Mouse (Mus musculus) kidney, postnatal 14 days (tissue): Measurements from ENCODE around the gene Dpy19l2.
A peak's percentile ranks its signal among the peaks of the same experiment; 100 is the strongest.
"Not testable (repeated sequence)": the region's sequence is repeated elsewhere in the genome, so short reads cannot be mapped to it uniquely, and the experiment has no call there.

Experiments used
- DNase-seq: peaks from one replicate; pipeline ENCODE4 v3.0.0; 2022; ENCODE audit warnings: mixed read lengths

The Dpy19l2 gene

GRCm38 (mm10) chr9:24695700-24696404, at the start of gene Dpy19l2:
Gene Dpy19l2, minus strand, starts transcription at chr9:24696293.
- DNase-seq: no peak

GRCm38 (mm10) chr9:24744958-24745357, 48.9 kb upstream of the Dpy19l2 start:
- no peak for DNase-seq

DNA sequence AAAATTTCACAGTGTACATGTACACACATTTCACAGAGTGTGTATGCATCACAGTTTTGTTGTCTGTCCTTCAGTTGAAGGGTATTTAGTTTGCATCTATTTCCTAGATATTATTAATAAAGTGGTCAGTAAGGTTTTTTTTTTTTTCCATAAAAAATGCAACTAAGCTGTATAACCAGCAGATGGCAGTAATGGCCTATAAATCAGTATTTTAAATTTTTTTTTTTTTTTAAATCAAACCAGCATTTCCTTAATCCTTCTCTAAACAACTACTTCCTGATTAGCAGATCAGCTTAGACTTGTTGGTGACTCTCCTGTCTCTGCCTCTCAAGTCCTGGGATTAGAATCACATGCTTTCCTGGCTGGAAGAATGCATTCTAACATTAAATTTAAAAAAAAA, 5.2 kb upstream of the Dpy19l2 start:
- DNase-seq: no peak

- no peak for DNase-seq
Observed at GRCm38 (mm10) chr9:24696405-24696778, 299 bp upstream of the Dpy19l2 start.

- not testable (repeated sequence) for DNase-seq
Observed at GRCm38 (mm10) chr9:24637341-24637740, 58.8 kb downstream of the Dpy19l2 start.

DNA sequence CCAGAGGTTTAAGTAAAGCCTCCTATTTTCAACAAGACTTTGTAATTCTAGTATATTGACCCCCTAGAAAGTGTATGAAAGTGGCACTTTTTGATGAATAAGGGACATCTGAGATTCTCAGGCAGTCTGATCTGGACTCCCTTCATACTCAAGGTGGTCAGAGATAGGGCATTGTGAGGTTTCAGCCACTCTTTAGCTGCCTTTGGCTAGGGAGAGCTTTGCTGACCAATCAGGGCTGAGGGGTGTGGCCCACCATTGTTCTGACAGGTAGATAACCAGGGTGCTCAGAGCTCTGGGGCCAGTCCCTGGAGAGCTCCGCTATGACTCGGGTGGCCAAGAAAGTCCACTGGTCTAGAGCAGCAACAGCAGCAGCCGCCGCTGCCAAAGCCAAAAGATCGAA, 71.2 kb downstream of the Dpy19l2 start, which contains the start of gene Cypt4:
TSS of gene Cypt4 (plus strand) at position 301 of the 400 bp plus-strand sequence.
- no peak for DNase-seq

DNA sequence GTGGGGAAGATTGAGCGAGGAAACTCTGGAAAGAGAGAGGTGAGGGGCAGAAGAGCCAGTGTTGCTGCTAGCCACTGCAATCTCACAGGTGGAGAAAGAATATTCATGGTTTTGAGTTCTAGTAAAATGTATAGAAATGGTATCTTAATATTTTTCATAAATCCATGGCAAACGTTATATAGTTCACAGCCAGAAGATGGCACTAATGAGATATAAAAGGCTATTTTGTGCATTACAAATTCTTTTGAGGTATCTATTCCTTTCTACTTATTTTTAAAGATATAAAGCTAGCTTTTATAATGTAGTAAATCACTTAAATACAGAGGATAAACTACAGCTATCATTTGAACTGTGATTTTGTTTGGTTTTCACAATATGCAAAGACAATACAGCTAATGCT, 157.9 kb downstream of the Dpy19l2 start:
- DNase-seq: no peak

DNA sequence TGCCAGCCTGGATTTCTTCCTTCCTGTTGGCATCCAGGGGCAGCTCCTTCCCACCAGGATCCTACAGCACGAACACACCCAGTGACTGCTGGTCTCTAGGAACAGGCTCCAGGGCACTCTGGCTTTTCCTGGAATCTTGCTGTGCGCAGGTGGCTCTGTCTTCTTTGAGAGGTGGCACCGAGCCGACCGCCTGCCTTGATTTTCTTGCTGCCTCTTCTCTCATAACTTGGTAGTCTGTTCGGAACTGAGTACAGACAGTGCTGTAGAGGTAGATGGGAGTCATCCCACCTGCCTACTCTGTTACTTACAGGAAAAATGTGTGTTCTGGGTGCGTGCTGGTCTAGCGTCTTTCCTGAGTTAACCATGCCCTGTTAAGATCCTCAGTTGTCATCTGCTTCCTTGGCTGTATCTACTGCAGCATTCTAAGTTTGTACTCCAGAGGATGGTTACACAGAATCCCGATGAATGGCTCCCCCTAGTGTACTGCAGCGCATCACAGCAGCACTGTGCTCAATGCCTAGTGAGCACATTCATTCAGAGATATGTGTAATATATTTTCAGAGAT, 179.4 kb downstream of the Dpy19l2 start:
- DNase-seq: peak; percentile 61

- no peak for DNase-seq
Observed at GRCm38 (mm10) chr9:24514078-24514469, 182.0 kb downstream of the Dpy19l2 start.

GRCm38 (mm10) chr9:24513290-24514077, 182.6 kb downstream of the Dpy19l2 start:
- DNase-seq: no peak

DNA sequence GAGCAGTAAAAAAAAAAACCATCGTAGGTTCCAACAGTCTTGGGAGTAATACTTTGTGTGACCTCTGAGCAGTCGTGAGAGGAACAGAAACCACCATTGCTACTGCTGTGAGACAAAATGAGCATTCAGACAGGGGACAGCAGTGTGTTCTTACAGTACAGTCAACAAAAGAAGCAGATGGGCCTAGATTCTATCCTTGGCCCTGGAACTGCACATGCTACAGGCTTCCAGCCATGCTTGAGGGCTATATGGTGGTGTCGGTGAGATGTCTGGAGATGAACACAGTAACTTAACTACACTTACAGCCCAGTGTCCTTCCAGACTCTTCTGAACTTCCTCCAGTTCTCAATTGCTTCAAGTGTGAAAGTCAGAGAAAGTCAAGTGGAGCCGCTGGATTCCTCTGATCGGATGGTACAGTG, 184.0 kb downstream of the Dpy19l2 start:
- DNase-seq: no peak

DNA sequence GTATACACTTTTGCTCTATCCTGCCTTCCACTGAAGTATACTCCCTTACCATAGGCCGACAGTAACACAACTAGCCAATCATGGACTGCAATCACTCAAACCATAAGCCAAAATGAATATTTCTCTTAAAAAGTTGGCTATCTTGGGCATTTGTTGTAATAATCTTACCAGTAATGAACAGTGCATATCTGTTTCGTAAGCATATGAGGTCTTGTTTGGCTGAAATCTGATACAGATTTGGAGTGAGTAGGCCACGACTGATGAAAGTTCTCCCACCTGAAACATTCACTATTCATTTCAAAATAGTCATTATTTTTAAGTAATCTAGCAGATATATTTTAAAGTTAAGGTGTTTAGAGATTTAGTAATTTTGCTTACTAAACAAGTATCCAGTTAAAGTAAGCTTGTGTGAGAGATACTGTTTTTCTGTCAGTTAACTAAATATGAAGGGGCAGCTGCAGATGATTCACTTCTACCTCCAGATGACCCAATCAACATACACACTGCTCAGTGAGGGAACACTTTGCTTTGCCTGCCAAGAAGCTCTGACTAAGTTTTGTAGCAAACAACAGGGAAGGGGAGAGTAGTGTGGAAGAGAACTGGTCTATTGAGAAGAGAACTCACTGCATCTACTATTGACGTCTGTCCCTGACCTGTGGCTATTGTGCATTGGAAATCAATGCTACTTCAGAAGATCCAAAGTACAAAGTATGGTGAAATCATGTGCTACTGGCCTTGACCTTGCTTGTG, 184.5 kb downstream of the Dpy19l2 start:
- no peak for DNase-seq

DNA sequence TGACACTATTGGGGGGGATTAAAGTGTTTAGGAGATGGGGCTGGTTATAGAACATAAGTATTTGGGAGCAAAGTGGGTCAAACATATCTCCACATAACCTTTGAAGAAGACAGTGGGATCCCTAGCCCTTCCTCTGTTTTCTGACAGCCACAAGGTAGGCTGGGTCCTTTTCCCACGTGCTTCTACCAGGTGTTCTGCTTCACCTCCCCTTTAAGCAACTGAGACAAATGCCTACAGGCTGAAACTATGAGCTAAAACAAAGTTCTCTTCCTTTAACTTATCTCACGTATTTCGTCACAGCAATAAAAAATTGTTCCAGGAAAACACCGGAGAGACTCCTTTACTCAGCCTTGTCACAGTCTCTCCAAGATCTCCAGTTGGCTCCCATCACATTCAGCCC, 187.2 kb downstream of the Dpy19l2 start:
- DNase-seq: no peak
